Mouse (Mus musculus) small intestine, adult 2 months (tissue): Measurements from ENCODE around the gene Cd164l2. TPM values are rescaled to one million over a fixed set of nuclear protein-coding genes. Genes with fewer than 3 reads are reported as not detected.

Experiments
- H3K27ac ChIP-seq: fragments of 200-500 bp; 2 replicates; pipeline ENCODE4 v1.5.1; 2012; ENCODE audit warnings: low read depth, low read length, control low read depth, inconsistent platforms; ENCODE audit not compliant: insufficient read depth
- H3K27me3 ChIP-seq: fragments of 200-500 bp; 2 replicates; pipeline ENCODE4 v1.6.1; 2012; ENCODE audit warnings: mild to moderate bottlenecking, moderate library complexity, low read length, inconsistent platforms; ENCODE audit not compliant: control insufficient read depth, insufficient read depth
- H3K36me3 ChIP-seq: fragments of 200-500 bp; 2 replicates; pipeline ENCODE4 v1.6.1; 2012; ENCODE audit warnings: mild to moderate bottlenecking, low read length, control low read depth, inconsistent platforms; ENCODE audit not compliant: control insufficient read depth, insufficient read depth
- H3K4me1 ChIP-seq: fragments of 200-500 bp; 2 replicates; pipeline ENCODE4 v1.6.1; 2012; ENCODE audit warnings: low read length, inconsistent platforms, mixed read lengths; ENCODE audit not compliant: control insufficient read depth, insufficient read depth, insufficient read length
- H3K4me3 ChIP-seq: fragments of 200-500 bp; 2 replicates; pipeline ENCODE4 v1.5.1; 2012; ENCODE audit warnings: low read depth, mild to moderate bottlenecking, control low read depth, inconsistent platforms, low read length, moderate library complexity
- CTCF ChIP-seq: fragments of 200-500 bp; IDR thresholded peaks from 2 replicates; pipeline ENCODE4 v1.5.1; 2012; ENCODE audit warnings: low read depth, mild to moderate bottlenecking, control low read depth, inconsistent platforms, low read length, moderate library complexity, mixed read lengths; ENCODE audit not compliant: insufficient replicate concordance, insufficient read length; ENCODE audit errors: extremely low read depth
- POLR2A ChIP-seq: fragments of 200-500 bp; IDR thresholded peaks from 2 replicates; pipeline ENCODE4 v1.6.1; 2012; ENCODE audit warnings: low read depth, mild to moderate bottlenecking, control low read depth, inconsistent platforms, low read length, moderate library complexity
- WGBS: fragments of 180-500 bp; shearing (Covaris S2); methylation state at CpG from one replicate; pipeline ENCODE4 v1.1.7; 2018; 5-methylcytosine and 5-hydroxymethylcytosine counted together
- polyA plus RNA-seq: library from polyadenylated mRNA; depleted of rRNA; stranded (reverse); fragments of >200 nt; gene quantifications from 2 replicates; pipeline ENCODE4 v1.2.3, GENCODE M21; 2012

The Cd164l2 gene
- polyA plus RNA-seq, 1 experiment = 0.61 TPM

DNA sequence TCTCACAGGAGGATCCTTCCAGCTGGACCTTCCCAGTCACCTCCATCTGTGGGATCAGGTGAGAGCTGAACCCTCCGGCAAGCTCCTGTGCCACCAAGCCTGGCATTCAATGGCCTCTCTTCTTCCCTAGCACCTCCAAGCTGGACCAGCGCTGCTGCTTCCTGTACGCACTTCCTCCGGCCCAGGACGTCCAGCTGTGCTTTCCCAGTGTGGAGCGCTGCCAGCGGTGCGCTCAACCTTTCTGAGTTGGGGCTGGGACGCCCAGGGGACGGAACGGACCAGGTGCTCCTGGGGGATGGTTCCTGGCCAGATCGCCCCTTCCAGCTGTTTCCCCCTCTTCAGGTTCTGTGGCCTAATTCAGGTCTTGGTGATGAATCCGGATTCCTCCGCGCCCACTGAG lies 35.1 kb downstream of the Cd164l2 start:
- 0 out of 2 replicates have a peak overlapping the region, but pooled peaks have one; percentile 1 for H3K4me3 ChIP-seq
- 52% methylated on average over 15 of the region's 15 CpGs for WGBS
- no peaks in the 10 kb centered on the region; the same call in 1 of the 2 replicates for H3K36me3 ChIP-seq
- H3K4me1 ChIP-seq = peaks cover 32% of the 10 kb centered on the region
- no peak overlapping the region for H3K27ac ChIP-seq
- no peaks in the 10 kb centered on the region for H3K27me3 ChIP-seq
- TF ChIP-seq POLR2A (no peak), CTCF (no peak)

DNA sequence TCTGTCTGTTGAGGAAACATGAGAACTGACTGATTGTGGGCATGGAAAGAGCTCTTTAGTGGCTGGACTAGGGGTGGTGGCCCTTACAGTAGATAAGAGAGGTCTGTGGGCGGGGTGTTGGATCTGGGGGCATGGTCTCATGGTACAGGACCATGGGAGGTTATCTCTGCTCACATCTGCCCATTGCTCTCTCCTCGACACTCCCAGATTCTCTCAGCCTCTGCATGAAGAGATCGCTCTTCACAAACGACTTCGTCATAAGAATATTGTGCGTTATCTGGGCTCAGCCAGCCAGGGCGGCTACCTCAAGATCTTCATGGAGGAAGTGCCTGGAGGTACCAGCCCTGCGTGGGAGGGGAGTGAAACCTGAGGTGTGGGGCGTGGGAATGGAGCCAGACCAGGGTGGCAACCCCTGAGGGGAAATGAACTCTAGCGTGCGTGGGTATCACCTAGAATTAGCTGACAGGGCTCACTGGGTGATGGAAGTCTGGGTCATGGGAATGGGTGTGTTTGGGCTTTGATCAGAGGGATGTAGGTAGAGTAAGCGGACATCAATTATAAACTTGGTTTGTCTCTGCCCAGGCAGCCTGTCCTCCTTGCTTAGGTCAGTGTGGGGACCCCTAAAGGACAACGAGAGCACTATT lies 36.0 kb downstream of the Cd164l2 start:
- no peaks in the 10 kb centered on the region for H3K27me3 ChIP-seq
- no peaks in the 10 kb centered on the region; the same call in none of the 2 replicates for H3K36me3 ChIP-seq
- TF ChIP-seq CTCF (no peak), POLR2A (no peak)
- WGBS = 40% methylated on average over 13 of the region's 13 CpGs
- H3K4me3 ChIP-seq = no peak overlapping the region
- peak overlapping the region; percentile 43 for H3K27ac ChIP-seq
- peaks cover 28% of the 10 kb centered on the region for H3K4me1 ChIP-seq

DNA sequence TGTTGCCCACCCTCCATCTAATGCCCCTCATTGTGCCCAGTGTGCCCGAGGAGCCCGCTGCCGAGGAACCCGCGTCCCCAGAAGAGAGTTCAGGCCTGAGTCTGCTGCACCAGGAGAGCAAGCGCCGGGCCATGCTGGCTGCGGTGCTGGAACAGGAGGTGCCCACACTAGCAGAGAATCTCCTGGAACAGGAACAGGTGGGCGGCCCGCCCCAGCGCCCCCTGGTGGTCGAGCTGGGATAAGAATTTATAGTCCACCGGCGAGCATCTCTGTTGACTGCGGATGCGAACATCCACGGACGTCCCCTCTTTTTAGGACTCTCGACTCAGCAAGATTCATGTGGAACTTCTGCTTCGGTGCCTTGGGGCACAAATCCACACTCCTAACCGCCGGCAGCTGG lies 38.7 kb downstream of the Cd164l2 start:
- no peak overlapping the region for H3K27ac ChIP-seq
- peaks cover 32% of the 10 kb centered on the region for H3K4me1 ChIP-seq
- peak overlapping the region; percentile 35 for H3K4me3 ChIP-seq
- WGBS = 4% methylated on average over 22 of the region's 22 CpGs
- TF ChIP-seq POLR2A (no peak), CTCF (peak; percentile 87)
- H3K27me3 ChIP-seq = no peaks in the 10 kb centered on the region
- H3K36me3 ChIP-seq = no peaks in the 10 kb centered on the region; the same call in none of the 2 replicates

DNA sequence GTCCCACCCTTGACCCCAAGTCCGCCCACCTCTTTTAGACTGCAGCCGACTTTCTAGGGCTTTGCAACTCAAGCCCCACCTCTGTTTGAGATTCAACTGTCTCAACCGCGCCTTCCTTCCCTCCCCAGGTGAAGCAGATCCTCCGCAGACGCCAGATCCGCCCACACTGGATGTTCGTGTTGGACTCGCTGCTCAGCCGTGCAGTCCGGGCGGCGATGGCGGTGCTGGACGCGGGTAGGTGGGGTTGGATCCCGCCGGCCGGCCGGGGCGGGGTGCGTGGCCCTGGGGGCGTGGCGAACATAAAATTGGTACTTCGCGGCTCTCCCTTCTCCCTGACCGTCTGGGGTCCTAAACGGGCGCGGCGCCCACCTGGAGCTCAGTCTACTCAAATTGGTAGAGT lies 39.3 kb downstream of the Cd164l2 start:
- Histone ChIP-seq H3K27ac (no peak overlapping the region), H3K4me1 (peaks cover 32% of the 10 kb centered on the region), H3K36me3 (no peaks in the 10 kb centered on the region; the same call in none of the 2 replicates), H3K27me3 (no peaks in the 10 kb centered on the region), H3K4me3 (peak overlapping the region; percentile 35)
- WGBS = 13% methylated on average over 31 of the region's 31 CpGs
- TF ChIP-seq POLR2A (no peak), CTCF (no peak)

- no peaks in the 10 kb centered on the region; the same call in none of the 2 replicates for H3K36me3 ChIP-seq
- peaks cover 35% of the 10 kb centered on the region for H3K4me1 ChIP-seq
- WGBS = 84% methylated on average over 4 of the region's 4 CpGs
- TF ChIP-seq CTCF (no peak), POLR2A (no peak)
- H3K4me3 ChIP-seq = no peak overlapping the region
- H3K27me3 ChIP-seq = no peaks in the 10 kb centered on the region
- H3K27ac ChIP-seq = no peak overlapping the region
These were observed 40.2 kb downstream of the Cd164l2 start for GRCm38 (mm10) chr4:133252089-133252488.

DNA sequence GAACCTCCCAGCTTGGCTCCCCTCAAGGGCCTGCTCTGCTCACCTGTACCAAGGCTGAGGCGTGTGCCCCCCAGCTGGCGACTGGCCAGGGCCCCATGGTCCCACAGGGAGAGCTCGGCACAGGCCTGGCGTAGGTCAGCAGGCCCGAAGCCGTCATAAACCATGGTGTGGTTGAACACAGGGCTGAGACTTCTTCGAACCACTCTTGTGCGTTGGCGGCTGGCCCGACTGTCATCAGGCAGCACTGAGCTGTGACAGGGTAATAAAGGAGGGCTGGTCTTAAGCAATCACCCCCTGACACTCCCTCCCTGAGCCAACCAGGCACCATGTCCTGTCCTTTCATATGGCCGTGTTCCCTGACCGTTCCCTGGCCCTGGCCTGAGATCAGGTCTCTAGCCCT lies 41.5 kb downstream of the Cd164l2 start:
- H3K4me1 ChIP-seq = peaks cover 37% of the 10 kb centered on the region
- no peaks in the 10 kb centered on the region; the same call in none of the 2 replicates for H3K36me3 ChIP-seq
- 38% methylated on average over 12 of the region's 12 CpGs for WGBS
- H3K27me3 ChIP-seq = no peaks in the 10 kb centered on the region
- TF ChIP-seq POLR2A (no peak), CTCF (no peak)
- H3K4me3 ChIP-seq = no peak overlapping the region
- no peak overlapping the region for H3K27ac ChIP-seq

DNA sequence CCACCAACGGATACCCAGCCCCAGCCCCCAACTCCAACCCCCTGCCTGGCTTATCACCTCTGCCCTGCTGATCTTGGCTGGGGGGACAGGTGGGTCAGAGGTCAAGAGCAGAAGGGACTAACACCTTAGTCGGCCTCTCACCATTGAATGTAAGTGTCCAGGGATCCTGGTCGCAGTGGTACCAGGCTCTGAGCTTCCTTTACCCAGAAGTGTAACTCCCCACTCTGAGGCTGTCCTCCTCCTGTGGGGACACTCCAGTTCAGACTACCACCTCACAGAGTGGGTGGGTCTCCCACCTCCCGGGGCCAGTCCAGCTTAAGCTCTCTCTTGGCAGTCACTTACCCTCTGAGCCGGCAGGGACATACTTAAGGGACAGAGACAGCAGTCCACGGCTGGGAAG lies 43.5 kb downstream of the Cd164l2 start:
- Histone ChIP-seq H3K4me3 (no peak overlapping the region), H3K27me3 (no peaks in the 10 kb centered on the region), H3K36me3 (no peaks in the 10 kb centered on the region; the same call in none of the 2 replicates), H3K4me1 (peaks cover 29% of the 10 kb centered on the region), H3K27ac (no peak overlapping the region)
- TF ChIP-seq CTCF (no peak), POLR2A (no peak)
- 90% methylated on average over 6 of the region's 6 CpGs for WGBS

DNA sequence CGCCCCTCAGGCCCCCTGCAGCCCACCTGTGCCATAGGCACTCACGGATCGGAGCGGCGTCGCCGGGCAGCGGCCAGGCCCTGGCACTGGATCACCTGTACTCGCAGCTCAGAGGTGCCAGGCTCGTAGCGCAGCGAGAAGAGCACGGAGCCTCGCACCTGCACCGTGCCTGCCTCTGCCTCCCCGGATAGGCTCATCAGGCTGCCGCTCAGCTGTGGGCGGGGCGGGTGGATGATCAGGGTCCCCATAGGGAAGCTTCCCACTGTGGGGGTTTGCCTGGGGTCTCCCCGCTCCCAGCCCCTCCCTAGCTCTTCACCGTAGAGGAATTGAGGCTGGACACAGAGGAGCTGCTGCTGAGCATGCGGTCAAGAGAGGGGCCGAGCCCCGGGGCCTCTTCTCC lies 44.9 kb downstream of the Cd164l2 start:
- H3K27ac ChIP-seq = no peak overlapping the region
- 24% methylated on average over 24 of the region's 24 CpGs for WGBS

More for the DNA sequence above, 44.9 kb downstream of the Cd164l2 start:
- Histone ChIP-seq H3K27me3 (no peaks in the 10 kb centered on the region), H3K4me3 (peak overlapping the region; percentile 49), H3K4me1 (peaks cover 22% of the 10 kb centered on the region), H3K36me3 (no peaks in the 10 kb centered on the region; the same call in 1 of the 2 replicates)
- TF ChIP-seq POLR2A (no peak), CTCF (no peak)
